Mouse (Mus musculus) telencephalon, adult 2 months (tissue): ENCODE measurements around the gene Snrnp25.

ENCODE experiments used
- DNase-seq: peaks from one replicate; pipeline ENCODE4 v3.0.0-alpha.2; 2011; ENCODE audit warnings: low read depth, low spot score

Snrnp25 gene

GRCm38 (mm10) chr11:32224468-32225139 is 19.4 kb downstream of the Snrnp25 start:
- DNase-seq, result no peak

GRCm38 (mm10) chr11:32225222-32226104 is 20.2 kb downstream of the Snrnp25 start:
- DNase-seq, result no peak

GRCm38 (mm10) chr11:32226124-32226871 is 21.1 kb downstream of the Snrnp25 start, which contains the start of gene Mpg:
Gene Mpg (plus strand): TSS chr11:32226505.
- peak; percentile 82 for DNase-seq

GRCm38 (mm10) chr11:32227041-32227440 is 21.8 kb downstream of the Snrnp25 start:
- DNase-seq, result no peak

- no peak for DNase-seq
Measured at GRCm38 (mm10) chr11:32227555-32227954, 22.3 kb downstream of the Snrnp25 start.

GRCm38 (mm10) chr11:32228292-32228845 is 23.2 kb downstream of the Snrnp25 start:
- DNase-seq, result no peak

- DNase-seq, result no peak
Measured at GRCm38 (mm10) chr11:32230220-32230619, 25.0 kb downstream of the Snrnp25 start.

- DNase-seq, result no peak
Measured at GRCm38 (mm10) chr11:32231125-32231524, 25.9 kb downstream of the Snrnp25 start.

GRCm38 (mm10) chr11:32232848-32233247 is 27.6 kb downstream of the Snrnp25 start:
- DNase-seq, result no peak

GRCm38 (mm10) chr11:32233895-32234294 is 28.7 kb downstream of the Snrnp25 start:
- DNase-seq, result no peak

GRCm38 (mm10) chr11:32234816-32235485 is 29.7 kb downstream of the Snrnp25 start:
- no peak for DNase-seq

GRCm38 (mm10) chr11:32235646-32236045 is 30.4 kb downstream of the Snrnp25 start:
- DNase-seq, result no peak

- no peak for DNase-seq
Measured at GRCm38 (mm10) chr11:32236132-32236531, 30.9 kb downstream of the Snrnp25 start.

- no peak for DNase-seq
Measured at GRCm38 (mm10) chr11:32236712-32237410, 31.6 kb downstream of the Snrnp25 start.

GRCm38 (mm10) chr11:32237411-32237795 is 32.2 kb downstream of the Snrnp25 start:
- DNase-seq, result no peak

- no peak for DNase-seq
Measured at GRCm38 (mm10) chr11:32238093-32238860, 33.1 kb downstream of the Snrnp25 start.

GRCm38 (mm10) chr11:32241391-32241790 is 36.2 kb downstream of the Snrnp25 start:
- DNase-seq, result no peak

- DNase-seq, result no peak
Measured at GRCm38 (mm10) chr11:32242209-32242608, 37.0 kb downstream of the Snrnp25 start.

GRCm38 (mm10) chr11:32243205-32243955 is 38.2 kb downstream of the Snrnp25 start:
- no peak for DNase-seq
